Mouse (Mus musculus): ENCODE results near the gene Prkcg.

DNA sequence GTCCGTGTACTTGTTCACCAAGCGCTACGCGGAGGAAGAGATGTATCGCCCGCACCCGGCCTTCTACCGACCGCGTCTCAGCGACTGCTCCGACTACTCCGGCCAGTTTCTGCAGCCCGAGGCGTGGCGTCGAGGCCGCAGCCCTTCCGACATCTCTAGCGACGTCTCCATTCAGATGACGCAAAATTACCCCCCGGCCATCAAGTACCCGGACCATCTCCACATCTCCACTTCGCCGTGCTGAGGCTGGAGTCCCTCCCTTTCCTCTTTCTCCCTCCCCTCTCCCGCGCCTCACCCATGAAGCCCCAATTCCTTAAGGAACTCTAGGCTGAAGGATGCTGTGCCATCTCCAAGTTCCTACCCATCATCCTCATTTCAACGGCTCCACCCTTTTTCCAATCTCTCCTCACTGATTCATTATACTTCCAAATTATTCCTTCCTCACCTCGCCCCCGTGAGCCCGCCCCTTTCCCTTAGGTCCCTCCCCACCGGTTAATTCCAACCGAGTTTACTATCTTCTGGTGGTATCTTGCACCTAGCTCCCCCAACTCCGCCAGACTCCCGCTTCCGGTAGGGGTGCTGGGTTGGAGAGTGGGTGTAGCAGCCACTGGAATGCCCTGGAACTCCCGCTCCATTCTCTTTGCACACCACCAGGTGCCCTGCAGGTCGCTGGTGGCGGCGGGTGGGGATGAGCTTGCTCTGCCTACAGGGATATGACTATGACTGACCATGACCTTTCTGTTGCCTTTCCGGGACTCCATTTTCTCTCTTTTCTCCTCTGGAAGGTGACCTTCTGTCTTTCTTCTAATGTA, 77.9 kb downstream of the Prkcg start:
- TF ChIP-seq TBP (conservative IDR thresholded peaks at IDR 0.05; ENCODE audit: low read depth, low read length) (no peak), CTCF (conservative IDR thresholded peaks at IDR 0.05 in 1 of 2, IDR thresholded peaks at IDR 0.05 in 1 of 2; ENCODE audit: low read depth in 2 of 2, low read length in 2 of 2) (no peak), BHLHE40 (IDR thresholded peaks at IDR 0.05; ENCODE audit: low read depth, low read length) (no peak), MXI1 (IDR thresholded peaks at IDR 0.05; ENCODE audit: low read depth, low read length) (no peak), CHD2 (IDR thresholded peaks at IDR 0.05; ENCODE audit: low read length) (no peak), TCF12 (IDR thresholded peaks at IDR 0.05; ENCODE audit: low read depth, low read length) (no peak), NELFE (IDR thresholded peaks at IDR 0.05; ENCODE audit: low read depth, low read length) (no peak), E2F4 (IDR thresholded peaks at IDR 0.05; ENCODE audit: insufficient replicate concordance, low read depth, low read length) (no peak), POLR2AphosphoS2 (IDR thresholded peaks at IDR 0.05; ENCODE audit: low read depth, low read length) (no peak), USF1 (IDR thresholded peaks at IDR 0.05; ENCODE audit: low read depth, low read length) (no peak), UBTF (IDR thresholded peaks at IDR 0.05; ENCODE audit: low read depth, low read length) (no peak)
